Mouse (Mus musculus): ENCODE measurements around the gene Haao. TPM values are rescaled to one million over a fixed set of nuclear protein-coding genes. Genes with fewer than 3 reads are reported as not detected.
A peak's percentile ranks its signal among the peaks of the same experiment; 100 is the strongest.

Haao gene
- total and polyA plus RNA-seq, 2 experiments from 2014 or later, result 0.28 to 1.3 TPM

DNA sequence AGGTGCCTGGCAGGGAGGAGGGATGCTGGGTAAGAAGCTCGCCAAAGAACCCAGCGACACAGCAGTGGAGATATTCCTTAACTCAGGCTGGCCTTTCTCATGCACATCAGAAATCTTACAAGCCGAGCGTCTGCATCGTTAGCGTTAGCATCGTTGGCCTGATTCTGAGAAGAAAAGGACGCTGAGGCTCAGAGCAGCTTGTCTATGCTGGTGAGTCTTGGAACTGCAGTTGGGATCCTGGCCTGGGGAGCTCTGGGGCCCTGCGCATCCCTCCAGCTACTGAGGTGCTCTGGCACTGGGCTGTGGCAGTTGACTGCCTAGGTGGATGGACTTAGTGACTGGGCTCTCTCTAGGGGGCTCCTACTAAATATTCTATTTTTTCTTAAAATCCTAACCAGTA, 8.6 kb downstream of the Haao start:
- DNase-seq (ENCODE audit: low spot score), result peak; percentile 46
- H3K4me3 ChIP-seq (ENCODE audit: low read length), result no peak overlapping the region
- H3K4me1 ChIP-seq (ENCODE audit: insufficient read depth, low read length), result no peaks in the 10 kb centered on the region
- H3K9me3 ChIP-seq (ENCODE audit: low read length), result no peaks in the 10 kb centered on the region
- H3K36me3 ChIP-seq (ENCODE audit: insufficient read depth, low read length), result no peaks in the 10 kb centered on the region
- WGBS, result 53% methylated on average over 9 of the region's 9 CpGs
- H3K27me3 ChIP-seq (ENCODE audit: insufficient read depth, low read length), result no peaks in the 10 kb centered on the region
- no peak overlapping the region for H3K27ac ChIP-seq
- no peak overlapping the region for H3K4me2 ChIP-seq (ENCODE audit: low read depth, low read length)
- no peak; the same call in 1 of the 2 replicates for ATAC-seq
- peak; percentile 62 for TF ChIP-seq CTCF (IDR thresholded peaks at IDR 0.05; ENCODE audit: low read depth)
- no peak overlapping the region for H3K9ac ChIP-seq (replicated peaks; ENCODE audit: low read length)

DNA sequence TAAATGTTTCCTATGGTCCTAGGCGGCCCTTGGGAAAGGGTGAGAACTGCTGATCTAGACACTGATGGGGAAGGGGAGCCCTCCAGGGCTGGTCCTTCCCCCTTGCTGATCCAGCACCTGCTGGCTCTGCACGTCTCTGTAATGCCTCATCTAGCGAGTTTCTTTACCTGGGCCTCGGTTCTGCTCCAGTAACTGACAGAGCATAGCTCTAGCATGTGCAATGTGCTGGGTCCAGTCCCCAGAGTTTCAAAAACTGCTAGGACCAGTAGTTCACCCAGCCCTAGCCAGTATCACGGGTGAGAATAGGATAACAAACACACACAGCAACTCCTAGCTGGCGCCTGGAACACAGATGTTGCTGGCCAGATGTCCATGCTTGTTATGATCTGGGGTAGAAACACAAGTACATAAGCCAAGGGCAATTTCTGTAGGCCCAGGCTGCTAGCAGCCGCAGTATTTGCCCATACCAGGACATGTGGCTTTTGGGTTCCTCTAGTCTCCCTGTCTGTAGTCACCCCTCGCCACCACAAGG, 10.0 kb downstream of the Haao start:
- Histone ChIP-seq H3K4me1 (ENCODE audit: insufficient read depth, low read length) (no peaks in the 10 kb centered on the region), H3K27me3 (ENCODE audit: insufficient read depth, low read length) (no peaks in the 10 kb centered on the region), H3K4me2 (ENCODE audit: low read depth, low read length) (no peak overlapping the region), H3K27ac (no peak overlapping the region), H3K9ac (replicated peaks; ENCODE audit: low read length) (no peak overlapping the region), H3K9me3 (ENCODE audit: low read length) (no peaks in the 10 kb centered on the region), H3K4me3 (ENCODE audit: low read length) (no peak overlapping the region), H3K36me3 (ENCODE audit: insufficient read depth, low read length) (no peaks in the 10 kb centered on the region)
- TF ChIP-seq CTCF (IDR thresholded peaks at IDR 0.05; ENCODE audit: low read depth), result no peak
- ATAC-seq, result no peak
- no peak for DNase-seq (ENCODE audit: low spot score)
- 70% methylated on average over 8 of the region's 8 CpGs for WGBS

DNA sequence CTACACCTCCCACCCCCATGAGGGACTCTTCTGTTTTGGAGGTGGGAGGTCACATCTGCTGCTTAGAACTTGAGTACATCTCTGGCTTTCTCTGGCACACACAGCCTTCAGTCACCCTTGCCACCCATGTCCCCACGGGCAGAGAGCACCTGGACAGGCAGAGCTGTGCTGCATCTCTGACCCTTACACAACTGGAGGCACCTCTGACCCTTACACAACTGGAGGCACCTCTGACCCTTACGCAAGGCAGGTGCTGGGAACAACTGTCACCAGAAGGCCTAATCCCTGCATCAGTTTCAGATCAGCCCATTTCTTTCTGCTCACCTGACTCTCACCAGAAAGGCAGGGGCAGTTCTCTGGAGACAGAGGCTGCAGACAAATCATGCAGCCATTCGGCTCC, 11.7 kb downstream of the Haao start:
- Histone ChIP-seq H3K4me2 (ENCODE audit: low read depth, low read length) (no peak overlapping the region), H3K9me3 (ENCODE audit: low read length) (no peaks in the 10 kb centered on the region), H3K9ac (replicated peaks; ENCODE audit: low read length) (no peak overlapping the region), H3K27ac (no peak overlapping the region), H3K4me3 (ENCODE audit: low read length) (no peak overlapping the region), H3K4me1 (ENCODE audit: insufficient read depth, low read length) (no peaks in the 10 kb centered on the region), H3K36me3 (ENCODE audit: insufficient read depth, low read length) (no peaks in the 10 kb centered on the region), H3K27me3 (ENCODE audit: insufficient read depth, low read length) (no peaks in the 10 kb centered on the region)
- ATAC-seq, result no peak
- DNase-seq (ENCODE audit: low spot score), result no peak
- WGBS, result 73% methylated on average over 3 of the region's 3 CpGs
- TF ChIP-seq CTCF (IDR thresholded peaks at IDR 0.05; ENCODE audit: low read depth), result no peak

DNA sequence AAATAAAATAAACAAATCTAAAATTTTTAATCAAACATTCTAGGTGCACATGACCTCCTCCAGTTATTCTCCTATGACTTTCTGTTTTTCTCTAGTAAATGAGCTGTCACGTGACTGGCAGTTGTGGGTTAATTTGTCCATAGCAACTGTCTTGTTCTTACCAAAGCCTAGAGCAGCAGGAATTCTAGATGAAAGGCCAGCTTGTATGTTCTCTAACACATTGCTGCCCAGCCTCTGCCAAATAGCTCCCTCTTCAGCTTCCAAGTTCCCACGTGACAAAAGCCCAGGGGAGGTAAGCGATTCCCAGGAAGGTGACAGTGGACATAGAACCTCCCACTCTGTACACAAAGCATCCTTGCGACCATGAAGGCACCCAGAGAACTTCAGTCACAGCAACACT, 13.6 kb downstream of the Haao start:
- Histone ChIP-seq H3K27ac (no peak overlapping the region), H3K36me3 (ENCODE audit: insufficient read depth, low read length) (no peaks in the 10 kb centered on the region), H3K9me3 (ENCODE audit: low read length) (no peaks in the 10 kb centered on the region), H3K4me1 (ENCODE audit: insufficient read depth, low read length) (no peaks in the 10 kb centered on the region), H3K4me2 (ENCODE audit: low read depth, low read length) (no peak overlapping the region), H3K4me3 (ENCODE audit: low read length) (no peak overlapping the region), H3K27me3 (ENCODE audit: insufficient read depth, low read length) (no peaks in the 10 kb centered on the region), H3K9ac (replicated peaks; ENCODE audit: low read length) (no peak overlapping the region)
- DNase-seq (ENCODE audit: low spot score) (peak; percentile 63), ATAC-seq (peak; percentile 55; the same call in 1 of the 2 replicates)
- WGBS, result 20% methylated on average over 4 of the region's 4 CpGs
- 0 out of 2 replicates have a peak, but pooled peaks have one; percentile 0 for TF ChIP-seq CTCF (IDR thresholded peaks at IDR 0.05; ENCODE audit: low read depth)

DNA sequence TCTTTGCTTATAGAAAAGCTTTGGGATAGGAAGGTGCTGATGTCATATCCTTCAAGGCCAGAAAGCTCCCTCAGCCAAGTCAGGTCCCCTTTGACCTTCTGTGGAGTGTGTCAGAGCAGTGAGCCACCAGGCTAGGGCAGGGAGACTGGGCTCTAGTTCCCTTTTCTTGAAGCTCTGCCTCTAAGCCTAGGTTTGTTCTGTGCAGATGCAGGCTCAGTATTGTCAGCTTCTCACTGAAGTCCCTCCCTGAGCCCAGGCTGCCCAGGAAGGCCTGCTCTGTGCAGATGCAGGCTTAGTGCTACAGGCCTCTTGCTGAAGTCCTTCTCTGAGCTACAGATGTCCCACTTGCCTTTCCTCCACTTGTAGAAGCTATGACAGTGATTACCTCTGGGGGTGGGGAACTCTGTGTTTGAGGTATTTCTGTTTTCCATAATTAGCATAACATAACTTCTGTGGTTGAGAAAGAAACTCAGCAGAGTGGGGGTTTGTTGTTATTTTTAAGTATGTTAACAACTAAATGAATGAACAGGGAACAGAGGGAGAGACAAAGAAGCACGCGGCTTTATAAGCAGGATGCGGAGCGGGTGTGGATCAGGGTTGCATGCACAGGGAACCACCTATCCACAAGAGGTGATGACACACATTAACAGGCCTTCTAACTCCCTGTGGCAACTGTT, 17.0 kb downstream of the Haao start:
- DNase-seq (ENCODE audit: low spot score) (no peak), ATAC-seq (no peak)
- 90% methylated on average over 4 of the region's 4 CpGs for WGBS
- H3K9ac ChIP-seq (replicated peaks; ENCODE audit: low read length), result no peak overlapping the region
- no peak for TF ChIP-seq CTCF (IDR thresholded peaks at IDR 0.05; ENCODE audit: low read depth)
- H3K27ac ChIP-seq, result no peak overlapping the region
- no peaks in the 10 kb centered on the region for H3K4me1 ChIP-seq (ENCODE audit: insufficient read depth, low read length)
- no peak overlapping the region for H3K4me2 ChIP-seq (ENCODE audit: low read depth, low read length)
- H3K9me3 ChIP-seq (ENCODE audit: low read length), result no peaks in the 10 kb centered on the region
- no peaks in the 10 kb centered on the region for H3K27me3 ChIP-seq (ENCODE audit: insufficient read depth, low read length)
- no peak overlapping the region for H3K4me3 ChIP-seq (ENCODE audit: low read length)
- no peaks in the 10 kb centered on the region for H3K36me3 ChIP-seq (ENCODE audit: insufficient read depth, low read length)

DNA sequence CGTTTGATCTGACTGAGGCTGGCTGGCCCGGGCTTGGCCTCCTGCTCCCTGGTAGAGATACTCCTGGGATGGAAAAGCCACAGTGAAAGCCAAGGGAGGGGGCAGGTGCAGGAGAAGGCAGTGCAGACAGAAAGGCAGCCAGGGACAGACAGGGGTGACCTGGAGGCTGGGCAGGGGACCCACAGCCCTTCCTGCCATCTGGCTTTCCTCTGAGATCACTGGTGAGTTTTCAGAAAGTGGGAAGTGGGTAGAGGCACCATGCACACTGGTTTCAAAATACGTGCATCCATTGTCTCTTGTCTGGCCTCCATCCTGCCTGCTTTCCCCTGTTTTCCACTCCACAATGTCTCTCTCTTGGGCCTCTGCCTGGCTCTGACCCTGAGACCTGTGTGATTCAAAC, 18.4 kb downstream of the Haao start:
- 68% methylated on average over 3 of the region's 3 CpGs for WGBS
- Histone ChIP-seq H3K9ac (replicated peaks; ENCODE audit: low read length) (no peak overlapping the region), H3K4me2 (ENCODE audit: low read depth, low read length) (no peak overlapping the region), H3K4me1 (ENCODE audit: insufficient read depth, low read length) (no peaks in the 10 kb centered on the region), H3K4me3 (ENCODE audit: low read length) (no peak overlapping the region), H3K36me3 (ENCODE audit: insufficient read depth, low read length) (no peaks in the 10 kb centered on the region), H3K27me3 (ENCODE audit: insufficient read depth, low read length) (no peaks in the 10 kb centered on the region), H3K9me3 (ENCODE audit: low read length) (no peaks in the 10 kb centered on the region), H3K27ac (no peak overlapping the region)
- DNase-seq (ENCODE audit: low spot score) (no peak), ATAC-seq (no peak)
- no peak for TF ChIP-seq CTCF (IDR thresholded peaks at IDR 0.05; ENCODE audit: low read depth)

DNA sequence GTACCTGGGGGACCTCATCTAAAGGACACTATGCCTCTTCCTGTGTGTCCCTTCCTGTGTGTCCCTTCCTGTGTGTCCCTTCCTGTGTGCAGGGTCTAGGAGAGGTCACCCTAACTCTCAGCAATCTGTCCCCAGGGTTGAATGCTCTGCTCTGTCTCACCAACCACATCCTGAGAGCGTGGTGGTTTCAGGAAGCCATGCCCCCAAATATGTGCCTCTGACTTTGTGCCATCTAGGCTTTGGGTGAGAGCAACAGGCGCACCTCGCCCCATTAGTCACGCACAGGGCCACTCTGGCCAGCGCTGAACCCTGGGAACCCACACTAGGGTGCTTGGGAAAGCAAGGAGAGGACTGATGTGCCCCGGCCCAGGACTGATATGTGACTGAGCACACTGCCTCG, 23.9 kb downstream of the Haao start:
- DNase-seq (ENCODE audit: low spot score), result no peak
- 81% methylated on average over 7 of the region's 7 CpGs for WGBS

More for the DNA sequence above, 23.9 kb downstream of the Haao start:
- no peak for ATAC-seq
- Histone ChIP-seq H3K4me2 (ENCODE audit: low read depth, low read length) (no peak overlapping the region), H3K4me3 (ENCODE audit: low read length) (no peak overlapping the region), H3K36me3 (ENCODE audit: insufficient read depth, low read length) (no peaks in the 10 kb centered on the region), H3K4me1 (ENCODE audit: insufficient read depth, low read length) (peaks cover 5% of the 10 kb centered on the region; the same call in 1 of the 2 replicates), H3K27ac (no peak overlapping the region), H3K9me3 (ENCODE audit: low read length) (no peaks in the 10 kb centered on the region), H3K27me3 (ENCODE audit: insufficient read depth, low read length) (no peaks in the 10 kb centered on the region), H3K9ac (replicated peaks; ENCODE audit: low read length) (no peak overlapping the region)
- TF ChIP-seq CTCF (IDR thresholded peaks at IDR 0.05; ENCODE audit: low read depth), result no peak
